Mouse (Mus musculus) C2C12 (cell line): Measurements from ENCODE around the gene Specc1.

Source experiments
- CEBPB ChIP-seq: IDR thresholded peaks from one replicate; pipeline ENCODE4 v1.6.1; 2011; ENCODE audit warnings: low read depth, mild to moderate bottlenecking, control low read depth, moderate library complexity
- CTCF ChIP-seq: IDR thresholded peaks from one replicate; pipeline ENCODE4 v1.5.1; 2011; ENCODE audit not compliant: control insufficient read depth, insufficient read depth, insufficient read length
- FOSL1 ChIP-seq: IDR thresholded peaks from one replicate; pipeline ENCODE4 v1.8.0; 2011; ENCODE audit warnings: mild to moderate bottlenecking, low read length; ENCODE audit not compliant: poor library complexity, insufficient read depth, severe bottlenecking
- MAX ChIP-seq: IDR thresholded peaks from one replicate; pipeline ENCODE4 v1.6.1; 2011; ENCODE audit warnings: mild to moderate bottlenecking, control low read depth
- MYOD1 ChIP-seq: IDR thresholded peaks from one replicate; pipeline ENCODE4 v1.6.1; 2011; ENCODE audit warnings: low read depth; ENCODE audit not compliant: control insufficient read depth, insufficient read length
- MYOG ChIP-seq: IDR thresholded peaks from one replicate; pipeline ENCODE4 v1.6.1; 2011; ENCODE audit not compliant: control insufficient read depth, insufficient read length; ENCODE audit errors: extremely low read depth
- USF1 ChIP-seq: IDR thresholded peaks from one replicate; pipeline ENCODE4 v1.6.1; 2011; ENCODE audit warnings: low read depth, mild to moderate bottlenecking, control low read depth, moderate library complexity

- TF ChIP-seq CTCF, result no peak
- no peak for TF ChIP-seq USF1
- no peak for TF ChIP-seq MAX
- TF ChIP-seq MYOG, result no peak
- TF ChIP-seq CEBPB, result no peak
- TF ChIP-seq MYOD1, result no peak
- no peak for TF ChIP-seq FOSL1
Observed at GRCm38 (mm10) chr11:62209891-62210290, 253.3 kb downstream of the Specc1 start.
